Mouse (Mus musculus) G1E (cell line): ENCODE measurements around the gene Atp6v0a1.

Source experiments
- CTCF ChIP-seq: IDR thresholded peaks from 2 replicates; pipeline ENCODE4 v1.5.1; 2012; ENCODE audit warnings: low read depth, low read length, inconsistent platforms, mixed read lengths
- GATA1 ChIP-seq: IDR thresholded peaks from 2 replicates; pipeline ENCODE4 v1.6.1; 2012; ENCODE audit warnings: borderline replicate concordance, low read length, inconsistent platforms, mixed read lengths
- POLR2AphosphoS5 ChIP-seq: IDR thresholded peaks from 2 replicates; pipeline ENCODE4 v1.6.1; 2012; ENCODE audit warnings: low read depth, low read length, inconsistent platforms; ENCODE audit not compliant: insufficient replicate concordance
- TAL1 ChIP-seq: conservative IDR thresholded peaks from 2 replicates; pipeline ENCODE4 v1.6.1; 2012; ENCODE audit warnings: low read depth, low read length, inconsistent platforms, mixed read lengths

GRCm38 (mm10) chr11:101033856-101034500 is 24.7 kb downstream of the Atp6v0a1 start:
- TF ChIP-seq CTCF: no peak
- no peak for TF ChIP-seq POLR2AphosphoS5
- TF ChIP-seq GATA1: no peak
- TF ChIP-seq TAL1: no peak
